Mouse (Mus musculus) heart, postnatal 14 days (tissue): ENCODE data around the gene Ugt2a1. TPM values are rescaled to one million over a fixed set of nuclear protein-coding genes. Genes with fewer than 3 reads are reported as not detected.
"Not testable (repeated sequence)": the region's sequence is repeated elsewhere in the genome, so short reads cannot be mapped to it uniquely, and the experiment has no call there.

Experiments used
- DNase-seq, 2 experiments: peaks; one replicate each; pipeline ENCODE4 v3.0.0; 2021 to 2022
- intact Hi-C: fragments of 180-260 bp; cut with DNase I; formaldehyde crosslinking; loops from one replicate; pipeline ENCODE4 v1.15.1; 2025
- long read RNA-seq, 2 experiments: library from polyadenylated mRNA; stranded (forward); transcript quantifications; one replicate each; pipeline ENCODE4 v2.0.0; 2021
- total RNA-seq, 2 experiments: library from RNA; stranded (reverse); gene quantifications; 2 replicates each; pipeline ENCODE4 v1.2.3; 2021

The Ugt2a1 gene
- not detected for total RNA-seq
- long read RNA-seq, experiment 1, result 0 reads
- long read RNA-seq, experiment 2, result 0 reads

- DNase-seq, result no peak
- intact Hi-C loops, result no loop called here
Measured at GRCm38 (mm10) chr5:87490771-87491170, at the start of gene Ugt2a1. Gene Ugt2a1 (minus strand): TSS chr5:87490871.

GRCm38 (mm10) chr5:87538111-87538510, 47.4 kb upstream of the Ugt2a1 start, which contains the start of gene Sult1b1:
Gene Sult1b1 (minus strand): TSS chr5:87538195.
- no peak for DNase-seq
- intact Hi-C loops, result no loop called here

GRCm38 (mm10) chr5:87535994-87536644, 45.4 kb upstream of the Ugt2a1 start:
- DNase-seq, result no peak
- intact Hi-C loops, result no loop called here

- DNase-seq, result no peak
- intact Hi-C loops, result no loop called here
Measured at GRCm38 (mm10) chr5:87532288-87532687, 41.6 kb upstream of the Ugt2a1 start.

GRCm38 (mm10) chr5:87523561-87523960, 32.9 kb upstream of the Ugt2a1 start:
- intact Hi-C loops, result not testable (repeated sequence)

GRCm38 (mm10) chr5:87505776-87506458, 15.2 kb upstream of the Ugt2a1 start:
- intact Hi-C loops, result loop anchor here (10.0 kb wide), 1 partner anchor 969 kb away; no protein-coding TSS in a partner anchor
- no peak for DNase-seq

More at GRCm38 (mm10) chr5:87523561-87523960, 32.9 kb upstream of the Ugt2a1 start:
- DNase-seq, result not testable (repeated sequence)

- intact Hi-C loops, result loop anchor here (10.0 kb wide), 1 partner anchor 972 kb away; no protein-coding TSS in a partner anchor
- DNase-seq, result no peak
Measured at GRCm38 (mm10) chr5:87502687-87503086, 12.0 kb upstream of the Ugt2a1 start.

GRCm38 (mm10) chr5:87499341-87499740, 8.7 kb upstream of the Ugt2a1 start:
- intact Hi-C loops, result no loop called here
- no peak for DNase-seq

GRCm38 (mm10) chr5:87498936-87499335, 8.3 kb upstream of the Ugt2a1 start:
- no peak for DNase-seq
- intact Hi-C loops, result no loop called here

- DNase-seq, result not testable (repeated sequence)
Measured at GRCm38 (mm10) chr5:87486706-87487105, 4.0 kb downstream of the Ugt2a1 start, which contains the start of gene Gm43638. Gene Gm43638 (minus strand): TSS chr5:87486806.

GRCm38 (mm10) chr5:87482160-87482559, 8.5 kb downstream of the Ugt2a1 start, which contains the start of gene Ugt2a2:
Gene Ugt2a2 (minus strand): TSS chr5:87482260.
- intact Hi-C loops, result no loop called here
- DNase-seq, result no peak

More at GRCm38 (mm10) chr5:87486706-87487105, 4.0 kb downstream of the Ugt2a1 start, which contains the start of gene Gm43638:
- intact Hi-C loops, result not testable (repeated sequence)

- intact Hi-C loops, result no loop called here
- no peak for DNase-seq
Measured at GRCm38 (mm10) chr5:87458810-87459209, 31.9 kb downstream of the Ugt2a1 start.

GRCm38 (mm10) chr5:87457701-87458100, 33.0 kb downstream of the Ugt2a1 start:
- intact Hi-C loops, result no loop called here
- no peak for DNase-seq

- no peak for DNase-seq
- intact Hi-C loops, result no loop called here
Measured at GRCm38 (mm10) chr5:87456216-87456850, 34.3 kb downstream of the Ugt2a1 start.

- intact Hi-C loops, result no loop called here
Measured at GRCm38 (mm10) chr5:87455519-87455918, 35.2 kb downstream of the Ugt2a1 start.

GRCm38 (mm10) chr5:87452514-87452913, 38.2 kb downstream of the Ugt2a1 start:
- DNase-seq, intact Hi-C loops: not testable (repeated sequence)

More at GRCm38 (mm10) chr5:87455519-87455918, 35.2 kb downstream of the Ugt2a1 start:
- no peak for DNase-seq

GRCm38 (mm10) chr5:87436264-87436663, 54.4 kb downstream of the Ugt2a1 start:
- intact Hi-C loops, result no loop called here
- no peak for DNase-seq

GRCm38 (mm10) chr5:87425676-87426075, 65.0 kb downstream of the Ugt2a1 start:
- intact Hi-C loops, result no loop called here
- DNase-seq, result no peak

- intact Hi-C loops, DNase-seq: not testable (repeated sequence)
Measured at GRCm38 (mm10) chr5:87424041-87424440, 66.6 kb downstream of the Ugt2a1 start, which contains the start of gene Ugt2b38. Gene Ugt2b38 (minus strand): TSS chr5:87424203.
